Mouse (Mus musculus): ENCODE data around the gene Dlg2.

The Dlg2 gene

DNA sequence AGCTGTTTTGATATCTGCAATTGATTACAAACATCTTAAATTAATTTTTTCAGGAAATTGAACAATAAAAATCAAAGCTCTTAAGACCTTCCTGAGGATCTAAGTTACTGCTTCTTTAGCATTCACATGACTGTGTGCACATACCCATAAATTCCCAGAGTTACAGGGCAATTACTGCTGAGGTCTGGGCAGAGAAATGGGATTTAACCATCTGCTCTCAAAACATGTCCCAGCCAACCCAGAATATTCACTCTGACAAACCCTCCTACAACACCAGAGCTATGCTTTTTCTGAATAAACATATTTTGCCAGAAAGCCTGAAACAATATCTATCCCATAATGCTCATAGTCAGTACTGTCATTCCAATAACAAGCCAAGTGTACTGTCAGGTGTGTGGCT is 1788.5 kb downstream of the Dlg2 start:
- peak; percentile 39 for DNase-seq (ENCODE audit: low read depth, low spot score)

DNA sequence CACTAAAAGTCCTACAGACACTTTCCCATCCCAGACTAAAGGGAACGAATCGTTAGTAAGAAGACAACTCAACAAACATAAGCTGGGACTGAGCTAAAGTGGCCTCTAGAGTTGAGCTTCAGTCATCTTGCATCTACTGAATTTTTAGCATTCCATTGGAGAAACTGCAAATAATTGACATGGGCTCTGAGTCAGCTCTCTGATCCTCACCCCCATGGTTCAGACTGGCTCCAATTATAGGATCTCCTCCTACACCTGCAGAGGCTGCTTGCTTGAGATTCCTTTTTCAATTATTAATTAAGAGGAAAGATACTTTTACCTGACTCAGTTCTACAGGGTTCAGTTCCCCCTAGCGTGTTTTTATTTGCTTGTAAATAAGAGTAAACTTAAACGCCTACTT is 1798.9 kb downstream of the Dlg2 start:
- DNase-seq (ENCODE audit: low read depth, low spot score) = no peak

DNA sequence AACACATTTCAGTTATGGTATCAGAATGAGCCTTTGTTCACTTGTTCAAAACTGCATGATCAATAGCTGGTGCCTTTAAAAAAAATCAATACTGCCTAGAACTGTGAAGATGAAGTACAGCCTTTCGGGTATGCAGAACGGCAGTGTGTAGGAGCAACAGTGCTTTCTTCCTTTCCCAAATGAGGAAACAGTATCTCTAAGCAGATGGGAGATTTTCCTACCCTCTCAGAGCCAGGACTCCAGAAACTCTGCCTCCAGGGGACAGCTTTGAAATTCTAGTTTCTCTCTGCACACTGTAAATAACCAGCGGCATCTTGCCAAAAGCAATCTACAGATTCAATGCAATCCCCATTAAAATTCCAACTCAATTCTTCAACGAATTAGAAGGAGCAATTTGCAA is 1801.2 kb downstream of the Dlg2 start:
- DNase-seq (ENCODE audit: low read depth, low spot score) = peak; percentile 58

DNA sequence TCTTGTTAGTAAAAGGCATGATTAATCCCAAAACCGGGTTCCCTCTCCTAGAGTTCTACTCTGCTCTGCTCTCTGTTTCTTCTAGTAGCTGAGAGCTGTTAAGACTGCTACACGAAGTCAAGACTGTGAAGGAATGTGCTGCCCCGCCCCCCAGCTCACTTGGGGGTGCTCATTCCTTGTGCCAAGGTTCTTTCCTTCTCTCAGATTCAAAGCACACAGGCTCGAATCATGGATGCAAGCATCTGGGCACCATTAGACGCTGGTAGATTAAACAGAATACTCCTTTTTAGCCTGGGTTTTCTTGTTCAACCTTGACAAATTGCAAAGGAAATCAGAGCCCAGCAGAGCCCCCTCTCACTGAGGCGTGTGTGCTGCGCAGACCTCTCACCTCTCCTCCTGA is 1804.5 kb downstream of the Dlg2 start:
- DNase-seq (ENCODE audit: low read depth, low spot score) = no peak

DNA sequence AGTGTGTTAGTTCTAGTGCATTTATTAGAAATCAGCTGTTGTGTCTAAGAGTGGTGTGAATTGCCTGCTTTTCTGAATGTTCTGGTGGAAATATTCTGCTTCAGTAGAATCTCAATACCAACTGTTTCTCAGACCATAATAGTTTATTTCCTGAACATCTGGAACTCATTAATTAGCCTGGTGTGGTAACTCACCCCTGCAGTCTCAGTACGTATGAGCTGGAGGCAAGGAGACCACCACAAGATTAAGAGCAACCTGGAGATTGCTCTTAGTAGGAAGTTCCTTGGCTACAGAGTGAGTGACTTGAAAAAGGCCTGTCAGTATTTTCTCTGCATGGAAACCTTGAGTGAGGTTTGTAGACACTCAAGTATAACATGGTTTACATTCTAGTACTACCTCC is 1810.6 kb downstream of the Dlg2 start:
- DNase-seq (ENCODE audit: low read depth, low spot score) = no peak

DNA sequence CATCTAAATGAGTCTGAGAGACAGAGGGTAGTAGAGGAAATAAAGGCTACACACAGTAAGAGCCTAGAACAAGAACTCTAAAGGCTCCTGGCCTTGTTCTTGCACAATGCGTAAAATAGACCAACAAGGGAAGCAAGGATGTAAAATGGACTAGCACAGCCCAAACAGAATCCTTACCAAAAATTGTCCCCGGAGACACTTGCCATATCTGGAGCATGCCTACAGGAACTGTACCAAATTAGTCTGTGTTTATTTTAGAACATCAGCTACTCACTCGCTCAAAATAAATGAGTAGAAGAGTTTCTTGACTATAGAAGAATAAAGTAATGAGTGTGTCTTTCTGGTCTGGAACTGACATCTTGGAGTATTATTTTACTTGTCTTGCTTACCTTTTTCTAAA is 1812.3 kb downstream of the Dlg2 start:
- no peak for DNase-seq (ENCODE audit: low read depth, low spot score)

DNA sequence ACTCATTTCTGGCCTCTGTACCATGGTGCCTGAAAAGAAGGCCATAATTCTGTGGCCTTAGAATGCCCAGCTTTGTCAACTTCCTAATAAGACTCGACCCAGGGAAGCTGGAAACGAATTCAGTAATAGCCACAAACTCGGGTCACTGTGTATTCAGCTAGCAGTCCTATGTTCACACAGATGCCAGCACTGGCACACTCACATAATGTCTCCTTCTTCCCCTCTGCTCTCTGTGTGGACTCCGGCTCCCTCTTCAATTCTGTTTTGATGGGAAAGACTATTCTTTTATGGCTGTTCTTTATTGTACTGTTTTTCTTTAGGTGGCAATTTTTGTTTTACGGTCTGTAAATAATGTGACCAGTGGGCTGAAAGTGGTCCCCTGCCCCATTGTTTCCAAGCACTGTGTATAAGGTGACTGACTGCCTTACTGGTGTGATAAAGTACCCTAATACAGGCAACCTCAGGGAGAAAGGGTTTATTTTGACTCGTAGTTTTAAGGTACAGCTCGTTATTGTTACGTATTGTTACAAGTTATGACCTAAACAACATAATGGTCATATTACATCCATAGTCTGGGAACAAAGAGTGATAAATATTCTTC is 1816.5 kb downstream of the Dlg2 start:
- no peak for DNase-seq (ENCODE audit: low read depth, low spot score)

DNA sequence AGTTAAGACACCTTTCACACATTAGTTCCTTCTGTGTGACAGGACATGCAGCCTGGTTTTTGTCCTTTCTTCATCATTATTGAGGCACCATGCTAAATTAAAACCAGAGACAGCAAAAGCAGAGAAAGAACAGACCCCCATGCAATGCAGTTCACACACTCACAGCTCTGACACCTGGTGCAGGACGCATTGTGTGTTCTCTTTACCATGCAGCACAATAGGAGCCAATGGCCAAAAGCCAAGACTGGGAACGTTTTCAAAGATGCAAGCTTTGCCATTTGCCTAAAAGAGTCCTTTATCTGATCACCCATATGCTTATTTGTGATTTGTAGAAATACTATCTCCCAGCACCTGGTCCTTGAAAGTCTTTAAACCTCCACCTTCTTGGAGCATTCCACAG is 1824.6 kb downstream of the Dlg2 start:
- DNase-seq (ENCODE audit: low read depth, low spot score) = no peak

DNA sequence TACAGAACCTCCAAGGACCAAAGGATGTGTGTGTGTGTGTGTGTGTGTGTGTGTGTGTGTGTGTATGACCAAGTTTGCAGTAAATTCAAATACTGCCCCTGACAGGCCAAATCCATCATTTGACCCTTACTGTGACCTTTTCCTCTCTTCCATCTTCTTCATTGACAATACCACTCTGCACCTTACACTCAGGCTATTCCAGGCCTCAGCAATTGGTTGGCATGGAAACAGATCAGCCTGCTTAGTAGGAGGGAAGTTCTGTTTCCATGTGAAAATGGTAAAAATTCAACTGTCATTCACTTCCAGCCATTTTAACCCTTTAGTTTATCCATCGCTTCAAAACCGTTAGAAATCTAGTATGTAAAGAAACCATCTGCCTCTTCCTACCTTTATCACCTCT is 1831.2 kb downstream of the Dlg2 start:
- DNase-seq (ENCODE audit: low read depth, low spot score) = no peak

DNA sequence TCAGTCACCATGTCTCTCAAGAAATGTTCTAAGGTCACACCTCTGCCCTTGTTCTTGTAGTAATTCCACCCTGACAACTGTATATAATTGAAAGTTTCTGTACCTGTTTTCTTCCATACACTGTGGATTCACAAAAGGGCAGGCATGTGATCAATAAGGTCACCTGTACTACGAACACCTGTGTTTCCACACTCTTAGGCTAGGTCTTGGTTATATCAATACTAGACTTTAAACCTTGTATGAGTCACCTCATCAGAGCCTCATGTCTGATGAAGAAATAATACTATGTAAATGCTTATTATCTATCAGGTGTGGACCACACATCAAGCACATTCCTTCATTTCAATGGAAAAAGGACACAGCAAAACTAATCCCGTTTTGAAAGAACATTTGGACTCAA is 1831.7 kb downstream of the Dlg2 start:
- no peak for DNase-seq (ENCODE audit: low read depth, low spot score)

DNA sequence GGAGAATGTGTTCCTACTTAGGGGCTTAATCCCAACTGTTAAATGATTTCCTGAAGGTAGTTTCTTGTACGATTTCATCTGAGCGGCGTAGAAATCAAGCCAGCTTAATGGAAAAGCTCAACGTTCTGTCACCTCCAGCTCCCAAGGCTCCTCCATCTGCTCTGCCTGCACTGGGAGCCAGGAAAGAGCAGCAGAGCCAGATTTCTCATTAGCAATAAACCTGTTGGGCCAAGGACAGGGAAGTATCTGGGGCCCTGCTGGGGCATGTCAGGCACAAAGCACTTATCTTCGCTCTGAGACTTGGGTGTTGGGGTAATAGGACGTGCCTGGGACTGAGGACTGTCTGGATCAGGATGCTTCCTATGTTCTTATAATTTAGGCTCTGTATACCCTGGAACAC is 1839.9 kb downstream of the Dlg2 start:
- peak; percentile 24 for DNase-seq (ENCODE audit: low read depth, low spot score)

DNA sequence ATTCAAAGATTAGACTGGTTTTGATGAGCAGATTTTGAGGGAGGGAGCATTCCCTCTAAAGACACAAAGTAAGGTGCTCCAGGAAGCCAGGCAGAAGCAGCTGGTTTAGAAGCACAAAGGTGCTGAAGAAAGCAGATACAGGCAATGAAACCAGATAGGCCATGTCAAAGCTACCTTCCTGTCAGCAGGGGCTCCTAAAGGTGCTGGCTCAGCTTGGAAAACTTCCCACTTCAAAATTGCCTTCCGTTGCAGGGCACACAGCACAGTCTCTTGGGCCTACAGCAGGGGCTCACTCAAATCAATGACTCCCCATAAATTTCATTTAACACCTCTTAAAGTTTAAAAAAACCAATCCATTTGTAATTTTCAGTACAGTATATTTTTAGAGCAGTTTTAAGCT is 1843.0 kb downstream of the Dlg2 start:
- no peak for DNase-seq (ENCODE audit: low read depth, low spot score)

DNA sequence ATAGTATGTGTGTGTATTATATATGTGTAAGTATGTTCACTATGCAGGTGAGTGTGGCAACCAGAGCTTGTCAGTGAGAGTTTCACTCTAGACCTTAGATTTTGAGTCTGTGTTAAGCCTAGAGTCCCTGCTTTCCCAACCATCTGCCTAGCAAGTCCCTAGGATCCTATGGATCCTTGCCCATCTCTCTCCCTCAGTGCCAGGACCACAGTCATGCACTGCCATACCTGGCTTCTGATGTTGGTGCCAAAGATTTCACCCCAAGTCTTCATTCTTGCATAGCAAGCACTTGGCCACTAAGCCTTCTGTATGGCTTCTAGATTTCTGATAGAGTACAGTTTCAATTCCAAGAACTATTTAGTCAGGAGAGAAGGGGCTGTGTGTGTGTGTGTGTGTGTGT is 1843.7 kb downstream of the Dlg2 start:
- no peak for DNase-seq (ENCODE audit: low read depth, low spot score)

DNA sequence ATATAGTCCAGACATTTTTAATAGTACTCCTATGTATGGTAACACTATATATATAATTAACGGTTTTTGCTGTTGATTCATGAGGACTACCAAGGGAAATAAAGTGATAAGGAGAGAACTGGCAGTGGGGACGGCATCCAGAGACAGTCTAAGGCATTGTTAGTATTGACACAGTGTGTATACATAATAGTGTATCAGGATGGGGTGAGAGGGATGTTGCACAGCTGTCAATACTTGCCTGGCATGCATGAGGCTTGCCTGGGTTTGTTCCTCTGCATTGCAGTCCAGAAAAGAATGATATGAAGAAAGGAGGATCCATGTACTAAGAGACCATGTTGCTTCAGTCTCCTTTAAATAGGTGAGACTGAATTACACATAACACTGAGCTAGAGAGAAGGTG is 1845.3 kb downstream of the Dlg2 start:
- no peak for DNase-seq (ENCODE audit: low read depth, low spot score)

DNA sequence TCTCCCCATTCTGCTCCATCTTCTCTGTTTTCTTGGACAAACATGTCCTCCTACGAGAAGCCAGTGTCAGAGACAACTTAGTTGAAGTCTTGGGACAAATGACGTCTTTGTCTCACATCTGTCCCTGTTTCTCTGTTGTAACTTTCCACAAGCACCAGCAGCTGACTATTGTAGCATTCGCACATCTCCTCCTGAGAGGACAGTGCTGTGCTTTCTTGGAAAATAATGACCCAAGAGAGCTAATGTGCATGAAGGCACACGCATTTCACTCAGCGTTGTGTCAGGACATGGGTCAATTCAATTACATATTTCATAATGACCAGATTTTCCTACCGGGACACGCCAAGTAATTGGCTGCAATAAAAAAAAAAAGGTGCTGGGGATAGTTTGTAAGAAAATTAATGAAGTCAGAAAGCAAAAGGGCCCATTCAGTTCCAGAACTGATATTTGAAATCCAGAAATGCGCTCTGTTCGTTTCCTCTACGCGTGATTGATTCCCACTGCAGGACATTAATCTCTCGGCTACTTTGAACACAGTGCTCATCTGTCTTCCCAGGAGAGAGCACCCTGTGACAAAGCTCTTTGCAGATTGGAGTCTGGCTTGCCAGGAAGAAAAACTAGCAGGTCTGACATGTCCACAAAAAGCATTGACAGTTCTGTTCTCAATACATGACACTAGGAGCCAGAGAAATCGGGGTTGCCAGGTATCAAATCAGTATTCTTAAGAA is 1846.0 kb downstream of the Dlg2 start:
- DNase-seq (ENCODE audit: low read depth, low spot score) = no peak

DNA sequence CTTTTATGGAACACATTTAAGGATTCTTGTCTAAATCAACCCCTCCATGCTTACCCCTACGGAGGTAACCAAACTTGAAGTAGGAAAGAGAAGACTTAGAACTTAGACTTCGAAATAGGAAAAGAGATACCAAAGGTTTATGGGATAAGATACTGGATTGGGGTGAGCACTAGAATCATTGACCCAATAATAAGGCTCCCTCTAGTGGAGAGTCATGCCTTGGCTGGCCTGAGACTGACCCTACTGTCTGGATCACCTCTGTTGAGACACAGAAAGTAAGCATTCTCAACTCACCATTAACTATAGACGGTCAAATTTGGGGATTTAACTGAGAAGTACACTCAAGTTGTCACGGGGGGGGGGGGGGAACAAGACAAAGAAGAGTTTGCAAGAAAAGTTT is 1847.2 kb downstream of the Dlg2 start:
- DNase-seq (ENCODE audit: low read depth, low spot score) = no peak

DNA sequence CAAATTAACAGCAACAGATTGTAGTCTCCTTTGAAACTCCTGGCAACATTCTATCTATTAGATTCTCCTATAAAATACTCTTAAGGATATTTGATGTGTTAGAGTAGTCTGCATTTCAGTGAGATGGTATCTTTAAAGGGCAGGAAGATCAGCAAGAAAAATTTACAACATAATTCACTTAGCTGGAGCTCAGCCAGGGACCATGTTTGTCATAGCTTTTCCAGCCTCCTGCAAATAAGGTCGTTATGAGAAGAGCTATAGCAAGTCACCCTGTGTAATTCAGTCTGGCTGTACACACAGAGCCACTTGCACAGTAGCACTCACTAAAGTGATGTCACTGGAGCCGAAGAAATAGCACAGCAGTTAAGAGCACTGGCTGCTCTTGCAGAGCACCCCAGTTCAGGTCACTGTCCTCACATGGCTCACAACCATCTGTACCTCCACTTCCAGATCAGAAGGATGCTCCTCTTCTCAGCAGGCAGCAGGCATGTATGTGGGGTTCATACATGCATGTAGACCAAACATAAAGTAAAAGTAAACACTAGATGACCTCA is 1850.9 kb downstream of the Dlg2 start:
- no peak for DNase-seq (ENCODE audit: low read depth, low spot score)

DNA sequence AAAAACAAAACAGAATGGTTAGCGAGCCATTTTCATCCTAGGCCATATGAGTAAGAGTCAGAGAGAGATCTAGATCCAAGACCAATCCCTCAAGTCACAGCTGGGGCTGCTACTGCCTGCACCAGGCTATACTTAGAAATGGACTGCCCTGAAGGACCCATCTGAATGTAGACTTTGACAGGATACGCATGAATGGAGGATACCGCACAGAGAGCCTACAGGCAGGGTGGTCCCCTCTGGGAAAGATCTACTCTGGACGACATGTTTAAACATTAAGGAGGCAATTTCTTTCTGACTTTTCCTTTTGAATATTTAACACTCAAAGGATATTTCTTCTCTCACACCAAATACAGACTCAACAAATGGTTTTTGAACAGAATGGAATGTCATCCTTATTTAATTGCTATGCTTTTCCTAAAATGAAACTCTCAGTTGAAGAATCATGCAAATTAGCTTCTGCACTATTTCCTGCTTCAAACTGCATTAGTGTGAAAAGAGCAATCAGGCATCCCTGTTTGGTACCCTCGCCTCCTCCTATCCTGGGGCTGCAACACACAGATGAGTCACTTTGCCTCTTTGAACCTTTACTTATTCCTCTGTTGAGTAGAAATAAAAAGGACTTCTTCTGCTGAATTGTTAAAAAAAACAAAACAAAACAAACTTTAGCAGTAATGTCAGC is 1856.9 kb downstream of the Dlg2 start:
- DNase-seq (ENCODE audit: low read depth, low spot score) = no peak

DNA sequence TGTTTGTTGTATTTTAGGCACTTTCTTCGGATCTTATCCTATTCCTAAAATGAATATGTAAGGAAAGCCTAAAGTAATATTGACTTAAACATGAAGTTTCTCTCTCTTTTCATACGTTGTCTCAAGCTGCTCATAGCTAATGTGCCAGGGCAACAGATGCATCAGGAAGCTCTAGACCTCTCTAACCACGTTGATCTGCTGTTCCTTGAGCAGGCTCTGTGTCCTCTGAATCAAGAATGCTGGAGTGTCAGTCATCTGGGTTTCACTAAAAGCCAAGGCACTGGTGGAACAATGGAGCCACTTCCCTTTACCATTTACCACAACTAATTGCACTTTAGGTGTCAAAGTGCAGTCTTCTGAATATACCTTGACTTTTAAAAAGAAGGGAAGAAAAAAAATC is 1880.1 kb downstream of the Dlg2 start:
- DNase-seq (ENCODE audit: low read depth, low spot score) = no peak

DNA sequence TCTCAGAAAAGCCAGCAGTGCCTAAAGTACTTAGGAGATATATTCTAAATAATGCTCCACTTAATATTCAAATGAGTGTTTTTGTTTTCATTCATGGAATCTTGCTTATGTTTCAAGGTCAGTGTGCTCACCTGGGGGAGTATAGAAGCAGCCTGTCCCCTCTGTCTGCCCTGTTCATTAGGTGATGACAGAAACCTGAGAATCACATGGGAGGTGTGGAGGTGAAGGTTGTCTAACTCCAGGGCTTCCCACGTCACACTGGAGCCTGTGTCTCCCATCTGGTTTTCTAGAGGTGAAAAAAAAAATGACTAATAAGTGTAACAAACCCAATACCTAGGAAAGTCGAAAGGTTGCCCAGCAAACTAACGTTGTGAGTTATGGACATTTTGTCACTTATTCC is 1886.9 kb downstream of the Dlg2 start:
- no peak for DNase-seq (ENCODE audit: low read depth, low spot score)

DNA sequence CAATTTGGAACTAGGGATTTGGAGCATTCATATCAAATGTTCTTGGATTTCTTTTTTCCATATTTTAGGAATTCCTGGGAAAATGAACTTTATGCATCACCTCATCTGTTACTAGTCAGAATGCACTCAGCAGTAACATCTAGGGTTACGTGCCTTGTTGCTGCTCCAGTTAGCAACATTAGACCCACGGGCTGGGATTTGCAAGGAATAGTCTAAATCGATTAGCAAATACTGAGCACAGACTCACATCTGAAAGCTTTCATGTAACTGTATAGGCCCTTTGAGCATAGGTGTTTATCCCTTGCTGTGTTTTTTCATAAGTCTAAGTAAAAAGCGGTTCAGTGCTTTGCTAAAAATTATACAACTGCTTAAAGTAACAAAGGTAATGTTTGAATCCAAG is 1887.3 kb downstream of the Dlg2 start:
- DNase-seq (ENCODE audit: low read depth, low spot score) = no peak

DNA sequence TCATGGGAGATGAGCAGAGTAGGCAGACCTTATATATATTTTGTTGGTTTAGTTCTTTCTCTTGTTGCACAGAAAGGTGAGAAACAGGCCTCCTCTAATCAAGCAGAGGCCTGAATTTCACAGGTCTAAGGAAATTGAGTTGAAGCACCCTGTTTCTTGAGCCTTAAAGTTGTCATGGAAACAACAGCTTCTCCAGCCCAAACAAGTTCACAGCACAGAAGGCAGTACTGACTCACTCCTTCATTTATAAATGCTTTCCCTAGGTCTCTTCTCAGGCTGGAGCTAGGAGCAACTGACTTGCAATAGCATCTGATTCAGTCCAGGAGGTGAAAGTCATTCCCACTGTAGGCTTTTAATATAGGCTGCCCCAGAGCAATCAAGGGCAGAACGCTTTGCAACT is 1890.6 kb downstream of the Dlg2 start:
- DNase-seq (ENCODE audit: low read depth, low spot score) = no peak

DNA sequence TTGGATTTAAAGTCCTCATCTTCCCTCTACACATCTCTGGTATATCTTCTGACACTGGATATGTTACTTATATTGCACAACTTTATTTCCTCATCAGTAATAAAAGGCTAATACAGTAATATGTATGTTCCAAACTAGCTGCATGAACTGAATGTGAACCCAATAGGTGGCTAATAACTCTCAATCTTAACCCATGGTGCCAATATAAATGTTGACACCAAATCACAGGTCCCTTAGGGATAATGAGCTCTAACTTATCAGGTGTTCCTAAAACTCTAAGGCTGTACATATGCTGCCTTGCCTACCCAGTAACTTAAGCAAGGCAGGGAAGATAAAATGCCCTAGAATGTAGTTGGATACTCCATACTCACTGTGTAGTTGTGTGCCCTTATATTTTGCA is 1894.0 kb downstream of the Dlg2 start:
- DNase-seq (ENCODE audit: low read depth, low spot score) = no peak
